Mouse (Mus musculus): ENCODE data around the gene Shisal1. TPM values are rescaled to one million over a fixed set of nuclear protein-coding genes. Genes with fewer than 3 reads are reported as not detected.

Gene Shisal1
- polyA plus RNA-seq, 1 experiment from 2014 or later: 2.1 TPM

- Histone ChIP-seq H3K27ac (ENCODE audit: low read depth, low read length) (no peak overlapping the region), H3K4me3 (ENCODE audit: low read length) (no peak overlapping the region), H3K4me1 (ENCODE audit: control insufficient read depth, insufficient read depth, low read length) (no peaks in the 10 kb centered on the region), H3K36me3 (ENCODE audit: control insufficient read depth, insufficient read depth, low read length) (no peaks in the 10 kb centered on the region), H3K9me3 (ENCODE audit: control insufficient read depth, low read length) (no peaks in the 10 kb centered on the region), H3K4me2 (replicated peaks; ENCODE audit: low read depth, low read length) (no peak overlapping the region), H3K9ac (ENCODE audit: low read depth, low read length) (no peak overlapping the region), H3K27me3 (ENCODE audit: control insufficient read depth, insufficient read depth, low read length) (no peaks in the 10 kb centered on the region)
- no peak for ATAC-seq (ENCODE audit: low FRiP score, low TSS enrichment)
- WGBS: 64% methylated on average over 9 of the region's 9 CpGs
These were observed 32.7 kb downstream of the Shisal1 start for GRCm38 (mm10) chr15:84414040-84414848.

GRCm38 (mm10) chr15:84412409-84412808 lies 34.5 kb downstream of the Shisal1 start:
- Histone ChIP-seq H3K9ac (ENCODE audit: low read depth, low read length) (no peak overlapping the region), H3K36me3 (ENCODE audit: control insufficient read depth, insufficient read depth, low read length) (no peaks in the 10 kb centered on the region), H3K4me3 (ENCODE audit: low read length) (no peak overlapping the region), H3K27ac (ENCODE audit: low read depth, low read length) (no peak overlapping the region), H3K9me3 (ENCODE audit: control insufficient read depth, low read length) (no peaks in the 10 kb centered on the region), H3K4me1 (ENCODE audit: control insufficient read depth, insufficient read depth, low read length) (no peaks in the 10 kb centered on the region), H3K4me2 (replicated peaks; ENCODE audit: low read depth, low read length) (no peak overlapping the region), H3K27me3 (ENCODE audit: control insufficient read depth, insufficient read depth, low read length) (no peaks in the 10 kb centered on the region)
- 23% methylated on average over 6 of the region's 6 CpGs for WGBS
- no peak for ATAC-seq (ENCODE audit: low FRiP score, low TSS enrichment)

GRCm38 (mm10) chr15:84410052-84410451 lies 36.8 kb downstream of the Shisal1 start:
- Histone ChIP-seq H3K9ac (ENCODE audit: low read depth, low read length) (no peak overlapping the region), H3K4me1 (ENCODE audit: control insufficient read depth, insufficient read depth, low read length) (no peaks in the 10 kb centered on the region), H3K27me3 (ENCODE audit: control insufficient read depth, insufficient read depth, low read length) (no peaks in the 10 kb centered on the region), H3K36me3 (ENCODE audit: control insufficient read depth, insufficient read depth, low read length) (no peaks in the 10 kb centered on the region), H3K4me3 (ENCODE audit: low read length) (no peak overlapping the region), H3K27ac (ENCODE audit: low read depth, low read length) (no peak overlapping the region), H3K9me3 (ENCODE audit: control insufficient read depth, low read length) (no peaks in the 10 kb centered on the region), H3K4me2 (replicated peaks; ENCODE audit: low read depth, low read length) (no peak overlapping the region)
- 79% methylated on average over 8 of the region's 8 CpGs for WGBS
- peak; percentile 37; the same call in 1 of the 2 replicates for ATAC-seq (ENCODE audit: low FRiP score, low TSS enrichment)

- Histone ChIP-seq H3K9me3 (ENCODE audit: control insufficient read depth, low read length) (no peaks in the 10 kb centered on the region), H3K4me3 (ENCODE audit: low read length) (no peak overlapping the region), H3K4me2 (replicated peaks; ENCODE audit: low read depth, low read length) (no peak overlapping the region), H3K36me3 (ENCODE audit: control insufficient read depth, insufficient read depth, low read length) (no peaks in the 10 kb centered on the region), H3K9ac (ENCODE audit: low read depth, low read length) (no peak overlapping the region), H3K27me3 (ENCODE audit: control insufficient read depth, insufficient read depth, low read length) (no peaks in the 10 kb centered on the region), H3K27ac (ENCODE audit: low read depth, low read length) (no peak overlapping the region), H3K4me1 (ENCODE audit: control insufficient read depth, insufficient read depth, low read length) (no peaks in the 10 kb centered on the region)
- no peak for ATAC-seq (ENCODE audit: low FRiP score, low TSS enrichment)
- WGBS: 56% methylated on average over 3 of the region's 3 CpGs
These were observed 38.3 kb downstream of the Shisal1 start for GRCm38 (mm10) chr15:84408576-84408975.

- no peak for ATAC-seq (ENCODE audit: low FRiP score, low TSS enrichment)
- WGBS: 84% methylated on average over 3 of the region's 3 CpGs
- Histone ChIP-seq H3K27ac (ENCODE audit: low read depth, low read length) (no peak overlapping the region), H3K36me3 (ENCODE audit: control insufficient read depth, insufficient read depth, low read length) (no peaks in the 10 kb centered on the region), H3K9ac (ENCODE audit: low read depth, low read length) (no peak overlapping the region), H3K4me2 (replicated peaks; ENCODE audit: low read depth, low read length) (no peak overlapping the region), H3K4me1 (ENCODE audit: control insufficient read depth, insufficient read depth, low read length) (no peaks in the 10 kb centered on the region), H3K9me3 (ENCODE audit: control insufficient read depth, low read length) (no peaks in the 10 kb centered on the region), H3K4me3 (ENCODE audit: low read length) (no peak overlapping the region), H3K27me3 (ENCODE audit: control insufficient read depth, insufficient read depth, low read length) (no peaks in the 10 kb centered on the region)
These were observed 41.1 kb downstream of the Shisal1 start for GRCm38 (mm10) chr15:84405759-84406158.

- 72% methylated on average over 10 of the region's 10 CpGs for WGBS
- no peaks in the 10 kb centered on the region for H3K36me3 ChIP-seq (ENCODE audit: control insufficient read depth, insufficient read depth, low read length)
- H3K27ac ChIP-seq (ENCODE audit: low read depth, low read length): no peak overlapping the region
- H3K4me2 ChIP-seq (replicated peaks; ENCODE audit: low read depth, low read length): no peak overlapping the region
- no peaks in the 10 kb centered on the region for H3K27me3 ChIP-seq (ENCODE audit: control insufficient read depth, insufficient read depth, low read length)
- no peaks in the 10 kb centered on the region for H3K4me1 ChIP-seq (ENCODE audit: control insufficient read depth, insufficient read depth, low read length)
- H3K9me3 ChIP-seq (ENCODE audit: control insufficient read depth, low read length): no peaks in the 10 kb centered on the region
- H3K9ac ChIP-seq (ENCODE audit: low read depth, low read length): no peak overlapping the region
- no peak for ATAC-seq (ENCODE audit: low FRiP score, low TSS enrichment)
- H3K4me3 ChIP-seq (ENCODE audit: low read length): no peak overlapping the region
These were observed 43.3 kb downstream of the Shisal1 start for GRCm38 (mm10) chr15:84403454-84404113.

- Histone ChIP-seq H3K4me3 (ENCODE audit: low read length) (no peak overlapping the region), H3K27me3 (ENCODE audit: control insufficient read depth, insufficient read depth, low read length) (no peaks in the 10 kb centered on the region), H3K4me2 (replicated peaks; ENCODE audit: low read depth, low read length) (no peak overlapping the region), H3K4me1 (ENCODE audit: control insufficient read depth, insufficient read depth, low read length) (peaks cover 12% of the 10 kb centered on the region), H3K9ac (ENCODE audit: low read depth, low read length) (no peak overlapping the region), H3K9me3 (ENCODE audit: control insufficient read depth, low read length) (no peaks in the 10 kb centered on the region), H3K27ac (ENCODE audit: low read depth, low read length) (no peak overlapping the region), H3K36me3 (ENCODE audit: control insufficient read depth, insufficient read depth, low read length) (no peaks in the 10 kb centered on the region)
- 83% methylated on average over 4 of the region's 4 CpGs for WGBS
- no peak for ATAC-seq (ENCODE audit: low FRiP score, low TSS enrichment)
These were observed 48.3 kb downstream of the Shisal1 start for GRCm38 (mm10) chr15:84398617-84399016.

GRCm38 (mm10) chr15:84397663-84398169 lies 49.2 kb downstream of the Shisal1 start:
- Histone ChIP-seq H3K4me2 (replicated peaks; ENCODE audit: low read depth, low read length) (no peak overlapping the region), H3K4me3 (ENCODE audit: low read length) (no peak overlapping the region), H3K9ac (ENCODE audit: low read depth, low read length) (no peak overlapping the region), H3K9me3 (ENCODE audit: control insufficient read depth, low read length) (no peaks in the 10 kb centered on the region), H3K36me3 (ENCODE audit: control insufficient read depth, insufficient read depth, low read length) (no peaks in the 10 kb centered on the region), H3K27me3 (ENCODE audit: control insufficient read depth, insufficient read depth, low read length) (no peaks in the 10 kb centered on the region), H3K4me1 (ENCODE audit: control insufficient read depth, insufficient read depth, low read length) (peaks cover 18% of the 10 kb centered on the region), H3K27ac (ENCODE audit: low read depth, low read length) (no peak overlapping the region)
- WGBS: 65% methylated on average over 14 of the region's 14 CpGs
- no peak for ATAC-seq (ENCODE audit: low FRiP score, low TSS enrichment)

Data from kidney, embryonic 14.5 days (tissue).